Comparison of ENCODE assay signal across 11 mouse cellular contexts in genomic region chr12:47163171-47163570, GRCm38 (mm10).
DNase-seq lines count a peak whose midpoint lies in the region; ATAC-seq and TF ChIP-seq lines count a peak whose summit lies in the region.
"Had no signal": no experiment of that assay in that cellular context is flagged by ENCODE, and none has a peak within 500 bp of the region (broad histone marks: within the 10 kb centered on the region; RNA-seq: fewer than 3 reads in every experiment).

No protein-coding gene starts in this region.

- H3K4me2 ChIP-seq in forebrain, embryonic 14.5 days (ENCODE audit: low read length) = peak overlapping the region; percentile 40
- 0 out of 2 replicates have a peak overlapping the region, but pooled peaks have one; percentile 15 for H3K4me2 ChIP-seq in limb, embryonic 12.5 days
- H3K4me2 ChIP-seq in stomach, embryonic 16.5 days (ENCODE audit: low read depth, low read length) = peak overlapping the region; percentile 19; the same call in 1 of the 2 replicates
- H3K4me2 ChIP-seq: liver, embryonic 13.5 days had no signal

- H3K9me3 ChIP-seq in forebrain, embryonic 14.5 days (replicated peaks; ENCODE audit: control insufficient read depth, low read length) = no peaks in the 10 kb centered on the region
- no peaks in the 10 kb centered on the region for H3K9me3 ChIP-seq in limb, embryonic 12.5 days
- H3K9me3 ChIP-seq in stomach, embryonic 16.5 days (replicated peaks; ENCODE audit: control insufficient read depth, low read length) = no peaks in the 10 kb centered on the region
- H3K9me3 ChIP-seq: liver, embryonic 13.5 days had no signal

- H3K4me1 ChIP-seq in forebrain, embryonic 14.5 days (ENCODE audit: control insufficient read depth, insufficient read depth, low read length) = peaks cover 18% of the 10 kb centered on the region; the same call in 1 of the 2 replicates
- peaks cover 9% of the 10 kb centered on the region for H3K4me1 ChIP-seq in limb, embryonic 12.5 days (replicated peaks)
- H3K4me1 ChIP-seq in stomach, embryonic 16.5 days (ENCODE audit: control insufficient read depth, insufficient read depth, low read length) = 0 out of 2 replicates have a peak, but pooled peaks cover 3% of the 10 kb centered on the region
- H3K4me1 ChIP-seq: liver, embryonic 13.5 days had no signal

- H3K27ac ChIP-seq in left cerebral cortex, adult 2 months = peak overlapping the region; percentile 56; the same call in 1 of the 2 replicates
- peak overlapping the region; percentile 63 for H3K27ac ChIP-seq in forebrain, embryonic 14.5 days (ENCODE audit: low read depth, low read length)
- no peak overlapping the region for H3K27ac ChIP-seq in limb, embryonic 12.5 days
- no peak overlapping the region for H3K27ac ChIP-seq in stomach, embryonic 16.5 days (ENCODE audit: low read length)
- H3K27ac ChIP-seq: liver, embryonic 13.5 days had no signal

- no peaks in the 10 kb centered on the region for H3K27me3 ChIP-seq in forebrain, embryonic 14.5 days (replicated peaks; ENCODE audit: control insufficient read depth, insufficient read depth, low read length)
- no peaks in the 10 kb centered on the region for H3K27me3 ChIP-seq in limb, embryonic 12.5 days
- H3K27me3 ChIP-seq in stomach, embryonic 16.5 days (ENCODE audit: control insufficient read depth, insufficient read depth, low read length) = no peaks in the 10 kb centered on the region
- H3K27me3 ChIP-seq: liver, embryonic 13.5 days had no signal

- WGBS in forebrain, embryonic 14.5 days = 2% methylated on average over 1 of the region's 1 CpGs
- 33% methylated on average over 1 of the region's 1 CpGs for WGBS in limb, embryonic 12.5 days
- WGBS in stomach, embryonic 16.5 days = 13% methylated on average over 1 of the region's 1 CpGs

- no peak for TF ChIP-seq CTCF in left cerebral cortex, adult 2 months (IDR thresholded peaks at IDR 0.05)

- intact Hi-C loops in left cerebral cortex, adult 2 months (cut with DNase I) = loop anchor here (5.0 to 10.0 kb wide), 4 partner anchors 152 to 1696 kb away; no protein-coding TSS in a partner anchor

- no peak overlapping the region for H3K4me3 ChIP-seq in left cerebral cortex, adult 2 months
- no peak overlapping the region for H3K4me3 ChIP-seq in forebrain, embryonic 14.5 days (ENCODE audit: low read depth, low read length)
- no peak overlapping the region for H3K4me3 ChIP-seq in limb, embryonic 12.5 days (replicated peaks)
- no peak overlapping the region for H3K4me3 ChIP-seq in stomach, embryonic 16.5 days (replicated peaks; ENCODE audit: low read length)
- H3K4me3 ChIP-seq: liver, embryonic 13.5 days had no signal

- peak; percentile 67 for ATAC-seq in forebrain, embryonic 14.5 days
- ATAC-seq in limb, embryonic 12.5 days (ENCODE audit: insufficient number of reproducible peaks, insufficient read depth, low FRiP score, low TSS enrichment, low read depth) = no peak
- ATAC-seq in stomach, embryonic 16.5 days (ENCODE audit: insufficient read depth, low FRiP score) = no peak
- no peak for ATAC-seq in activated CD4-positive, CD25-positive, alpha-beta regulatory T cell, adult 4 months

- no peak overlapping the region; the same call in 1 of the 2 replicates for H3K9ac ChIP-seq in forebrain, embryonic 14.5 days (ENCODE audit: low read length)
- H3K9ac ChIP-seq in limb, embryonic 12.5 days (replicated peaks) = no peak overlapping the region
- no peak overlapping the region for H3K9ac ChIP-seq in stomach, embryonic 16.5 days (ENCODE audit: low read length)
- H3K9ac ChIP-seq: liver, embryonic 13.5 days had no signal

- H3K36me3 ChIP-seq in forebrain, embryonic 14.5 days (ENCODE audit: control insufficient read depth, insufficient read depth, low read length) = no peaks in the 10 kb centered on the region
- no peaks in the 10 kb centered on the region for H3K36me3 ChIP-seq in limb, embryonic 12.5 days
- no peaks in the 10 kb centered on the region for H3K36me3 ChIP-seq in stomach, embryonic 16.5 days (ENCODE audit: control insufficient read depth, insufficient read depth, low read length)
- H3K36me3 ChIP-seq: liver, embryonic 13.5 days had no signal

- DNase-seq in left cerebral cortex, adult 2 months (ENCODE audit: extremely low spot score in 1 of 2, low spot score in 2 of 2) = no peak
- no peak for DNase-seq in left cerebral cortex, adult 8-10 months (ENCODE audit: low spot score in 2 of 2)
- DNase-seq in forebrain, embryonic 14.5 days (ENCODE audit: low spot score) = peak; percentile 83
- no peak for DNase-seq in urinary bladder, adult 18-20 months (ENCODE audit: low spot score in 2 of 2)
- DNase-seq: gastrocnemius, postnatal 10 days; kidney, adult 18-20 months; liver, embryonic 13.5 days; thymus, postnatal 25 days had no signal

Comparison
In these comparisons a context has a peak if more than half of its experiments do, and no peak if none do; other contexts are left out.
1. H3K27ac ChIP-seq: peak in left cerebral cortex, adult 2 months (single experiment) and forebrain, embryonic 14.5 days (single experiment); none in limb, embryonic 12.5 days (single experiment) and stomach, embryonic 16.5 days (single experiment).
2. Peak in every context shown above with its lines, with median percentiles within 50 percentile points of each other: H3K4me2 ChIP-seq.